19 mouse cellular contexts compared by ENCODE assay signal in the genomic region with DNA sequence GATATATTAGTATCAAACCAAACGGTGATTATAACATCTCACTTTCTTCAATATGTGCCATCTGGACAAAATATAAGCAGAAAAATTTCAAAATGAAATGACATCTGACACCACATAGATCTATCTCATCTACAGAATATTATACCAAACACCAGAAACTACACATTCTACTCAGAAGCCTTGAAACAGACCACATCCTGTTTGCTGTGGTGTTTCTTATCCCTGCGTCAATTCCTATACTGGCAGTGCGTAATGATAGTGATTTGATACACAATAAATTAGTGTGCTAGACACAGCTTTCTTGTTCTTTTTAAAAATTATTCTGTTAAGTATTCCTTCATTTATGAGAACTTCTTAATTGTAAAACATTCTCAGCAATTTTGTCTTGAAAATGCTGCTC.
"Had no signal": no experiment of that assay in that cellular context is flagged by ENCODE, and none has a peak within 500 bp of the region (broad histone marks: within the 10 kb centered on the region; RNA-seq: fewer than 3 reads in every experiment).

No protein-coding gene starts in this region.

- H3K4me2 ChIP-seq: limb, embryonic 13.5 days; liver, embryonic 12.5 days; liver, embryonic 15.5 days; lung, embryonic 15.5 days; midbrain, embryonic 13.5 days; neural tube, embryonic 12.5 days had no signal

- ATAC-seq: liver, embryonic 12.5 days; midbrain, embryonic 13.5 days had no signal

- DNase-seq: kidney, adult 9 months; kidney, postnatal 25 days; layer of hippocampus, adult 9-11 months; liver; lung, adult 18-20 months; lung, postnatal 10 days; lung, postnatal 36 days; thymus, adult 2 months; thymus, postnatal 25 days had no signal

- H3K9me3 ChIP-seq: limb, embryonic 10.5 days; limb, embryonic 13.5 days; liver, embryonic 12.5 days; liver, embryonic 15.5 days; lung, embryonic 15.5 days; megakaryocyte, embryonic 14.5 days; midbrain, embryonic 10.5 days; midbrain, embryonic 13.5 days; neural tube, embryonic 12.5 days had no signal

- H3K4me3 ChIP-seq: layer of hippocampus, adult 2 months; limb, embryonic 10.5 days; limb, embryonic 13.5 days; liver, embryonic 12.5 days; liver, embryonic 15.5 days; lung, embryonic 15.5 days; megakaryocyte, embryonic 14.5 days; midbrain, embryonic 10.5 days; midbrain, embryonic 13.5 days; neural tube, embryonic 12.5 days had no signal

- H3K27ac ChIP-seq: layer of hippocampus, adult 2 months; limb, embryonic 10.5 days; limb, embryonic 13.5 days; liver, embryonic 12.5 days; liver, embryonic 15.5 days; lung, embryonic 15.5 days; midbrain, embryonic 10.5 days; midbrain, embryonic 13.5 days; neural tube, embryonic 12.5 days had no signal

- H3K27me3 ChIP-seq: limb, embryonic 13.5 days; liver, embryonic 12.5 days; liver, embryonic 15.5 days; lung, embryonic 15.5 days; megakaryocyte, embryonic 14.5 days; midbrain, embryonic 13.5 days; neural tube, embryonic 12.5 days had no signal

- H3K9ac ChIP-seq: limb, embryonic 13.5 days; liver, embryonic 12.5 days; liver, embryonic 15.5 days; lung, embryonic 15.5 days; midbrain, embryonic 13.5 days; neural tube, embryonic 12.5 days had no signal

- H3K36me3 ChIP-seq: limb, embryonic 10.5 days; limb, embryonic 13.5 days; liver, embryonic 12.5 days; liver, embryonic 15.5 days; lung, embryonic 15.5 days; midbrain, embryonic 10.5 days; midbrain, embryonic 13.5 days; neural tube, embryonic 12.5 days had no signal

- H3K4me1 ChIP-seq: liver, embryonic 12.5 days; liver, embryonic 15.5 days; lung, embryonic 15.5 days had no signal
